Mouse (Mus musculus) intestine, embryonic 16.5 days (tissue): ENCODE measurements around the gene Mis12. TPM values are rescaled to one million over a fixed set of nuclear protein-coding genes. Genes with fewer than 3 reads are reported as not detected.
A peak's percentile ranks its signal among the peaks of the same experiment; 100 is the strongest.

ENCODE experiments used
- ATAC-seq: fragments of 200-750 bp; cut with Nextera tagmentation; 2 replicates; pipeline ENCODE4 v1.8.0; 2017; ENCODE audit warnings: moderate TSS enrichment, moderate library complexity
- H3K27ac ChIP-seq: fragments of 300-500 bp; sonication (generic); 2 replicates; pipeline ENCODE4 v1.5.1; 2014; ENCODE audit warnings: mild to moderate bottlenecking, low read length
- H3K27me3 ChIP-seq: fragments of 300-500 bp; sonication (generic); replicated peaks from 2 replicates; pipeline ENCODE4 v1.6.1; 2014; ENCODE audit warnings: low read length, control low read depth, mixed read lengths; ENCODE audit not compliant: control insufficient read depth, insufficient read depth
- H3K36me3 ChIP-seq: fragments of 300-500 bp; sonication (generic); 2 replicates; pipeline ENCODE4 v1.6.1; 2014; ENCODE audit warnings: low read length, control low read depth; ENCODE audit not compliant: control insufficient read depth, insufficient read depth
- H3K4me1 ChIP-seq: fragments of 300-500 bp; sonication (generic); 2 replicates; pipeline ENCODE4 v1.6.1; 2014; ENCODE audit warnings: low read length, control low read depth, mixed read lengths; ENCODE audit not compliant: control insufficient read depth, insufficient read depth
- H3K4me2 ChIP-seq: fragments of 300-500 bp; sonication (generic); 2 replicates; pipeline ENCODE4 v1.6.1; 2014; ENCODE audit warnings: low read depth, low read length, control low read depth
- H3K4me3 ChIP-seq: fragments of 300-500 bp; sonication (generic); 2 replicates; pipeline ENCODE4 v1.5.1; 2014; ENCODE audit warnings: mild to moderate bottlenecking, low read length
- H3K9ac ChIP-seq: fragments of 300-500 bp; sonication (generic); 2 replicates; pipeline ENCODE4 v1.6.1; 2014; ENCODE audit warnings: low read depth, low read length
- H3K9me3 ChIP-seq: fragments of 300-500 bp; sonication (generic); 2 replicates; pipeline ENCODE4 v1.6.1; 2016; ENCODE audit warnings: low read length, control low read depth; ENCODE audit not compliant: control insufficient read depth
- WGBS: fragments of 180-500 bp; shearing (Covaris S2); extraction: QIAGEN DNeasy Blood & Tissue Kit; methylation state at CpG from one replicate; pipeline ENCODE4 v1.1.7; 2014; 5-methylcytosine and 5-hydroxymethylcytosine counted together
- polyA plus RNA-seq: library from polyadenylated mRNA; unstranded; fragments of >200 nt; fragmentation: Nextera tagmentation; extraction: Ambion mirVana; gene quantifications from 2 replicates; pipeline ENCODE4 v1.2.1, GENCODE M21; 2015

The Mis12 gene
- polyA plus RNA-seq, 1 experiment from 2014 or later, result 35.2 TPM

GRCm38 (mm10) chr11:70980751-70981510 is 38.5 kb upstream of the Mis12 start:
- Histone ChIP-seq H3K4me1 (peaks cover 11% of the 10 kb centered on the region; the same call in 1 of the 2 replicates), H3K9me3 (no peaks in the 10 kb centered on the region), H3K4me2 (peak overlapping the region; percentile 57; the same call in 1 of the 2 replicates), H3K4me3 (peak overlapping the region; percentile 98), H3K27me3 (no peaks in the 10 kb centered on the region), H3K36me3 (peaks cover 13% of the 10 kb centered on the region), H3K27ac (no peak overlapping the region), H3K9ac (no peak overlapping the region)
- 92% methylated on average over 14 of the region's 14 CpGs for WGBS
- ATAC-seq, result no peak

- H3K9ac ChIP-seq, result peak overlapping the region; percentile 96
- H3K27me3 ChIP-seq, result no peaks in the 10 kb centered on the region
- WGBS, result 8% methylated on average over 12 of the region's 12 CpGs
- no peak for ATAC-seq
- H3K36me3 ChIP-seq, result peaks cover 9% of the 10 kb centered on the region
- no peak overlapping the region for H3K27ac ChIP-seq
- H3K4me2 ChIP-seq, result peak overlapping the region; percentile 57
- H3K4me1 ChIP-seq, result peaks cover 11% of the 10 kb centered on the region; the same call in 1 of the 2 replicates
- H3K9me3 ChIP-seq, result no peaks in the 10 kb centered on the region
- H3K4me3 ChIP-seq, result peak overlapping the region; percentile 98
Observed at GRCm38 (mm10) chr11:70982030-70982429, 37.4 kb upstream of the Mis12 start.

- Histone ChIP-seq H3K4me1 (peaks cover 11% of the 10 kb centered on the region; the same call in 1 of the 2 replicates), H3K36me3 (peaks cover 6% of the 10 kb centered on the region), H3K9me3 (no peaks in the 10 kb centered on the region), H3K4me2 (peak within 1 kb of the TSS; percentile 57), H3K9ac (peak within 1 kb of the TSS; percentile 96), H3K4me3 (peak within 1 kb of the TSS; percentile 98), H3K27me3 (no peaks in the 10 kb centered on the region), H3K27ac (peak within 1 kb of the TSS; percentile 73)
- under 1% methylated on average over 62 of the region's 64 CpGs for WGBS
- ATAC-seq, result peak; percentile 97
Observed at GRCm38 (mm10) chr11:70982557-70983228, 36.7 kb upstream of the Mis12 start, which contains the start of gene C1qbp. C1qbp (minus strand) TSS chr11:70983026.

- no peak overlapping the region for H3K4me2 ChIP-seq
- ATAC-seq, result no peak
Observed at GRCm38 (mm10) chr11:71001167-71001566, 18.2 kb upstream of the Mis12 start.

GRCm38 (mm10) chr11:71003611-71004315 is 15.6 kb upstream of the Mis12 start:
- peak overlapping the region; percentile 81 for H3K9ac ChIP-seq
- ATAC-seq, result peak; percentile 88
- WGBS, result under 1% methylated on average over 49 of the region's 49 CpGs
- H3K9me3 ChIP-seq, result no peaks in the 10 kb centered on the region
- H3K27me3 ChIP-seq, result no peaks in the 10 kb centered on the region
- H3K36me3 ChIP-seq, result 0 out of 2 replicates have a peak, but pooled peaks cover 6% of the 10 kb centered on the region
- H3K4me3 ChIP-seq, result peak overlapping the region; percentile 96
- H3K27ac ChIP-seq, result peak overlapping the region; percentile 87
- peak overlapping the region; percentile 59 for H3K4me2 ChIP-seq
- H3K4me1 ChIP-seq, result peaks cover 13% of the 10 kb centered on the region

More at GRCm38 (mm10) chr11:71001167-71001566, 18.2 kb upstream of the Mis12 start:
- no peak overlapping the region for H3K27ac ChIP-seq
- H3K27me3 ChIP-seq, result no peaks in the 10 kb centered on the region
- H3K9ac ChIP-seq, result no peak overlapping the region
- no peak overlapping the region for H3K4me3 ChIP-seq
- H3K9me3 ChIP-seq, result no peaks in the 10 kb centered on the region
- 91% methylated on average over 4 of the region's 4 CpGs for WGBS
- 0 out of 2 replicates have a peak, but pooled peaks cover 6% of the 10 kb centered on the region for H3K36me3 ChIP-seq
- peaks cover 13% of the 10 kb centered on the region for H3K4me1 ChIP-seq

GRCm38 (mm10) chr11:71004316-71004773 is 15.1 kb upstream of the Mis12 start, which contains the start of gene Dhx33:
Dhx33 (minus strand) TSS chr11:71004437.
- H3K36me3 ChIP-seq, result 0 out of 2 replicates have a peak, but pooled peaks cover 2% of the 10 kb centered on the region
- H3K27me3 ChIP-seq, result no peaks in the 10 kb centered on the region
- H3K27ac ChIP-seq, result peak within 1 kb of the TSS; percentile 87
- WGBS, result under 1% methylated on average over 33 of the region's 35 CpGs
- H3K4me1 ChIP-seq, result peaks cover 13% of the 10 kb centered on the region
- peak within 1 kb of the TSS; percentile 81 for H3K9ac ChIP-seq
- peak within 1 kb of the TSS; percentile 96 for H3K4me3 ChIP-seq
- H3K4me2 ChIP-seq, result peak within 1 kb of the TSS; percentile 59
- H3K9me3 ChIP-seq, result no peaks in the 10 kb centered on the region
- ATAC-seq, result peak; percentile 98

- H3K36me3 ChIP-seq, result peaks cover 5% of the 10 kb centered on the region; the same call in 1 of the 2 replicates
- 58% methylated on average over 5 of the region's 5 CpGs for WGBS
- no peak for ATAC-seq
- H3K9ac ChIP-seq, result no peak overlapping the region
- H3K4me3 ChIP-seq, result no peak overlapping the region
- no peak overlapping the region for H3K27ac ChIP-seq
- no peaks in the 10 kb centered on the region for H3K9me3 ChIP-seq
- H3K4me2 ChIP-seq, result peak overlapping the region; percentile 22
- no peaks in the 10 kb centered on the region for H3K27me3 ChIP-seq
- H3K4me1 ChIP-seq, result peaks cover 13% of the 10 kb centered on the region
Observed at GRCm38 (mm10) chr11:71005046-71005445, 14.4 kb upstream of the Mis12 start.

- no peak overlapping the region for H3K9ac ChIP-seq
- H3K4me1 ChIP-seq, result peaks cover 13% of the 10 kb centered on the region
- H3K4me2 ChIP-seq, result no peak overlapping the region
- peaks cover 8% of the 10 kb centered on the region; the same call in 1 of the 2 replicates for H3K36me3 ChIP-seq
- no peaks in the 10 kb centered on the region for H3K9me3 ChIP-seq
- H3K27ac ChIP-seq, result no peak overlapping the region
- no peak overlapping the region for H3K4me3 ChIP-seq
- no peak for ATAC-seq
- WGBS, result 93% methylated on average over 6 of the region's 6 CpGs
- no peaks in the 10 kb centered on the region for H3K27me3 ChIP-seq
Observed at GRCm38 (mm10) chr11:71007026-71007425, 12.4 kb upstream of the Mis12 start.
